Comparison of ENCODE assay signal across 32 mouse cellular contexts in genomic region chr5:107084431-107084830, GRCm38 (mm10).
"Had no signal": no experiment of that assay in that cellular context is flagged by ENCODE, and none has a peak within 500 bp of the region (broad histone marks: within the 10 kb centered on the region; RNA-seq: fewer than 3 reads in every experiment).

No protein-coding gene starts in this region.

- H3K36me3 ChIP-seq: limb, embryonic 10.5 days; limb, embryonic 12.5 days; limb, embryonic 13.5 days; limb, embryonic 15.5 days; liver, embryonic 12.5 days; liver, embryonic 13.5 days; liver, embryonic 15.5 days; lung, embryonic 15.5 days; midbrain, embryonic 10.5 days; midbrain, embryonic 12.5 days; midbrain, embryonic 13.5 days; midbrain, embryonic 15.5 days; neural tube, embryonic 12.5 days had no signal

- DNase-seq: left cerebral cortex, postnatal 4 days; liver; liver, embryonic 13.5 days; liver, postnatal 0 days; lung, adult 18-20 months; lung, adult 2 months; lung, embryonic 14.5 days; lung, postnatal 10 days; lung, postnatal 14 days; lung, postnatal 36 days; lung, postnatal 4 days; midbrain, embryonic 14.5 days had no signal

- H3K27me3 ChIP-seq: limb, embryonic 15.5 days; liver, embryonic 12.5 days; liver, embryonic 13.5 days; lung, embryonic 15.5 days; midbrain, embryonic 12.5 days; neural tube, embryonic 12.5 days had no signal

- ATAC-seq: liver, embryonic 12.5 days; liver, postnatal 0 days; lung, postnatal 0 days; midbrain, embryonic 13.5 days; midbrain, embryonic 15.5 days; midbrain, embryonic 16.5 days had no signal

- H3K9ac ChIP-seq: limb, embryonic 12.5 days; limb, embryonic 13.5 days; limb, embryonic 15.5 days; liver, embryonic 12.5 days; liver, embryonic 13.5 days; liver, embryonic 14.5 days; liver, embryonic 15.5 days; liver, postnatal 0 days; lung, embryonic 14.5 days; lung, embryonic 15.5 days; midbrain, embryonic 12.5 days; midbrain, embryonic 13.5 days; midbrain, embryonic 15.5 days; neural tube, embryonic 12.5 days had no signal

- H3K27ac ChIP-seq: limb, embryonic 10.5 days; limb, embryonic 12.5 days; limb, embryonic 13.5 days; limb, embryonic 15.5 days; liver, embryonic 12.5 days; liver, embryonic 13.5 days; liver, embryonic 14.5 days; liver, embryonic 15.5 days; lung, embryonic 15.5 days; macrophage; midbrain, embryonic 10.5 days; midbrain, embryonic 12.5 days; midbrain, embryonic 13.5 days; midbrain, embryonic 15.5 days; neural tube, embryonic 12.5 days had no signal

- H3K4me2 ChIP-seq: limb, embryonic 12.5 days; limb, embryonic 13.5 days; limb, embryonic 15.5 days; liver, embryonic 11.5 days; liver, embryonic 12.5 days; liver, embryonic 13.5 days; liver, embryonic 15.5 days; lung, embryonic 14.5 days; lung, embryonic 15.5 days; midbrain, embryonic 11.5 days; midbrain, embryonic 12.5 days; midbrain, embryonic 13.5 days; midbrain, embryonic 15.5 days; neural tube, embryonic 12.5 days had no signal

- H3K4me3 ChIP-seq: limb, embryonic 10.5 days; limb, embryonic 12.5 days; limb, embryonic 13.5 days; limb, embryonic 15.5 days; liver, embryonic 12.5 days; liver, embryonic 13.5 days; liver, embryonic 15.5 days; lung, embryonic 15.5 days; megakaryocyte, embryonic 14.5 days; midbrain, embryonic 10.5 days; midbrain, embryonic 12.5 days; midbrain, embryonic 13.5 days; midbrain, embryonic 15.5 days; myocyte; neural tube, embryonic 12.5 days had no signal

- H3K9me3 ChIP-seq: limb, embryonic 10.5 days; limb, embryonic 12.5 days; limb, embryonic 13.5 days; limb, embryonic 15.5 days; liver, embryonic 12.5 days; liver, embryonic 13.5 days; liver, embryonic 15.5 days; lung, embryonic 15.5 days; megakaryocyte, embryonic 14.5 days; midbrain, embryonic 10.5 days; midbrain, embryonic 12.5 days; midbrain, embryonic 13.5 days; midbrain, embryonic 15.5 days; neural tube, embryonic 12.5 days had no signal
